Mouse (Mus musculus) MEL (cell line): ENCODE data around the gene Acoxl. TPM values are rescaled to one million over a fixed set of nuclear protein-coding genes. Genes with fewer than 3 reads are reported as not detected.

Source experiments
- DNase-seq: peaks from one replicate; pipeline ENCODE4 v3.0.0; 2011; ENCODE audit warnings: low read depth, low spot score
- H3K27ac ChIP-seq: 2 replicates; pipeline ENCODE4 v1.5.1; 2012; ENCODE audit warnings: low read depth, mild to moderate bottlenecking, control low read depth, low read length, moderate library complexity; ENCODE audit not compliant: control insufficient read depth
- H3K27me3 ChIP-seq, 2 experiments: fragments of 150-350 bp in 1 of 2; sonication (generic) in 1 of 2; 2 replicates each; pipeline ENCODE4 v1.6.1; 2012; ENCODE audit warnings: low read length in 2 of 2, mild to moderate bottlenecking in 2 of 2, improper control_type of control experiment in 1 of 2, moderate library complexity in 1 of 2; ENCODE audit not compliant: insufficient read depth in 2 of 2, control insufficient read depth in 1 of 2
- H3K36me3 ChIP-seq, 2 experiments: 2 replicates each; pipeline ENCODE4 v1.6.1; 2012 to 2014; ENCODE audit warnings: low read length in 2 of 2, improper control_type of control experiment in 1 of 2, inconsistent platforms in 1 of 2, mild to moderate bottlenecking in 1 of 2; ENCODE audit not compliant: insufficient read depth in 2 of 2, control insufficient read depth in 1 of 2
- H3K4me1 ChIP-seq, 2 experiments: fragments of 150-350 bp in 1 of 2; sonication (generic) in 1 of 2; 2 replicates each; pipeline ENCODE4 v1.6.1; 2012; ENCODE audit warnings: low read length in 2 of 2, improper control_type of control experiment in 1 of 2, mild to moderate bottlenecking in 1 of 2; ENCODE audit not compliant: insufficient read depth in 2 of 2, control insufficient read depth in 1 of 2
- H3K4me3 ChIP-seq, 2 experiments: fragments of 150-350 bp in 1 of 2; sonication (generic) in 1 of 2; 2 replicates each; pipeline ENCODE4 v1.5.1; 2012; ENCODE audit warnings: low read depth in 2 of 2, low read length in 2 of 2, mild to moderate bottlenecking in 2 of 2, moderate library complexity in 2 of 2, control low read depth in 1 of 2, improper control_type of control experiment in 1 of 2; ENCODE audit not compliant: control insufficient read depth in 1 of 2, insufficient read depth in 1 of 2
- H3K79me2 ChIP-seq: 2 replicates; pipeline ENCODE4 v1.6.1; 2012; ENCODE audit warnings: mild to moderate bottlenecking, low read length, moderate library complexity; ENCODE audit not compliant: control insufficient read depth, poor library complexity, insufficient read depth
- H3K9ac ChIP-seq: 2 replicates; pipeline ENCODE4 v1.6.1; 2012; ENCODE audit warnings: low read depth, mild to moderate bottlenecking, control low read depth, low read length, moderate library complexity; ENCODE audit not compliant: control insufficient read depth, poor library complexity, severe bottlenecking
- H3K9me3 ChIP-seq: fragments of 150-350 bp; sonication (generic); replicated peaks from 2 replicates; pipeline ENCODE4 v1.6.1; 2012; ENCODE audit warnings: mild to moderate bottlenecking, low read length, improper control_type of control experiment, moderate library complexity; ENCODE audit not compliant: insufficient read depth
- BHLHE40 ChIP-seq: IDR thresholded peaks from 2 replicates; pipeline ENCODE4 v1.6.1; 2012; ENCODE audit warnings: low read depth, mild to moderate bottlenecking, inconsistent platforms, low read length, improper control_type of control experiment, borderline replicate concordance
- CHD2 ChIP-seq: IDR thresholded peaks from 2 replicates; pipeline ENCODE4 v1.6.1; 2011; ENCODE audit warnings: low read length, improper control_type of control experiment
- CTCF ChIP-seq, 3 experiments: IDR thresholded peaks in 2 of 3; conservative IDR thresholded peaks in 1 of 3; 2 replicates each; pipeline ENCODE4 v1.5.1; 2011 to 2012; ENCODE audit warnings: low read length in 3 of 3, low read depth in 2 of 3, mild to moderate bottlenecking in 2 of 3, improper control_type of control experiment in 1 of 3, inconsistent platforms in 1 of 3, mixed read lengths in 1 of 3, moderate library complexity in 1 of 3; ENCODE audit not compliant: control insufficient read depth in 1 of 3, insufficient read depth in 1 of 3, poor library complexity in 1 of 3, severe bottlenecking in 1 of 3
- ETS1 ChIP-seq: IDR thresholded peaks from 2 replicates; pipeline ENCODE4 v1.6.1; 2012; ENCODE audit warnings: low read depth, mild to moderate bottlenecking, inconsistent platforms, low read length, improper control_type of control experiment, moderate library complexity
- GABPA ChIP-seq: IDR thresholded peaks from 2 replicates; pipeline ENCODE4 v1.6.1; 2012; ENCODE audit warnings: low read depth, mild to moderate bottlenecking, inconsistent platforms, low read length, improper control_type of control experiment, moderate library complexity
- GATA1 ChIP-seq: IDR thresholded peaks from 2 replicates; pipeline ENCODE4 v1.6.1; 2011; ENCODE audit warnings: low read depth, low read length, improper control_type of control experiment
- JUND ChIP-seq: IDR thresholded peaks from 2 replicates; pipeline ENCODE4 v1.6.1; 2011; ENCODE audit warnings: low read depth, mild to moderate bottlenecking, improper control_type of control experiment, low read length
- MAZ ChIP-seq: IDR thresholded peaks from 2 replicates; pipeline ENCODE4 v1.6.1; 2012; ENCODE audit warnings: low read depth, mild to moderate bottlenecking, inconsistent platforms, low read length, improper control_type of control experiment
- MEF2A ChIP-seq: IDR thresholded peaks from 2 replicates; pipeline ENCODE4 v1.6.1; 2014; ENCODE audit warnings: low read depth, mild to moderate bottlenecking, inconsistent platforms, low read length, improper control_type of control experiment; ENCODE audit not compliant: poor library complexity, insufficient replicate concordance, severe bottlenecking; ENCODE audit errors: extremely low read depth
- MXI1 ChIP-seq: IDR thresholded peaks from 2 replicates; pipeline ENCODE4 v1.6.1; 2011; ENCODE audit warnings: mild to moderate bottlenecking, low read depth, low read length, improper control_type of control experiment
- MYB ChIP-seq: IDR thresholded peaks from 2 replicates; pipeline ENCODE4 v1.6.1; 2011; ENCODE audit warnings: mild to moderate bottlenecking, low read depth, low read length, improper control_type of control experiment
- MYC ChIP-seq: IDR thresholded peaks from 2 replicates; pipeline ENCODE4 v1.6.1; 2011; ENCODE audit warnings: low read depth, mild to moderate bottlenecking, low read length, improper control_type of control experiment, moderate library complexity
- NRF1 ChIP-seq: IDR thresholded peaks from 2 replicates; pipeline ENCODE4 v1.6.1; 2014; ENCODE audit warnings: low read depth, mild to moderate bottlenecking, inconsistent platforms, low read length, improper control_type of control experiment, moderate library complexity; ENCODE audit not compliant: poor library complexity, insufficient read depth, severe bottlenecking
- POLR2AphosphoS2 ChIP-seq: IDR thresholded peaks from 2 replicates; pipeline ENCODE4 v1.6.1; 2011; ENCODE audit warnings: low read length, improper control_type of control experiment
- RAD21 ChIP-seq: IDR thresholded peaks from 2 replicates; pipeline ENCODE4 v1.6.1; 2011; ENCODE audit warnings: mild to moderate bottlenecking, low read depth, low read length, improper control_type of control experiment
- RCOR1 ChIP-seq: IDR thresholded peaks from 2 replicates; pipeline ENCODE4 v1.6.1; 2012; ENCODE audit warnings: low read depth, mild to moderate bottlenecking, inconsistent platforms, low read length, improper control_type of control experiment
- SIN3A ChIP-seq: IDR thresholded peaks from 2 replicates; pipeline ENCODE4 v1.6.1; 2012; ENCODE audit warnings: low read length, improper control_type of control experiment, inconsistent platforms
- SMC3 ChIP-seq: IDR thresholded peaks from 2 replicates; pipeline ENCODE4 v1.6.1; 2011; ENCODE audit warnings: low read depth, low read length, improper control_type of control experiment
- UBTF ChIP-seq: IDR thresholded peaks from 2 replicates; pipeline ENCODE4 v1.6.1; 2012; ENCODE audit warnings: low read depth, mild to moderate bottlenecking, inconsistent platforms, low read length, improper control_type of control experiment, moderate library complexity, borderline replicate concordance; ENCODE audit not compliant: insufficient read depth
- ZC3H11A ChIP-seq: IDR thresholded peaks from 2 replicates; pipeline ENCODE4 v1.6.1; 2012; ENCODE audit warnings: low read depth, mild to moderate bottlenecking, inconsistent platforms, low read length, improper control_type of control experiment
- ZKSCAN1 ChIP-seq: IDR thresholded peaks from 2 replicates; pipeline ENCODE4 v1.6.1; 2012; ENCODE audit warnings: low read depth, mild to moderate bottlenecking, inconsistent platforms, low read length, improper control_type of control experiment, moderate library complexity
- polyA plus RNA-seq, 2 experiments: library from polyadenylated mRNA; stranded (reverse) in 1 of 2; unstranded in 1 of 2; fragments of >175 nt in 1 of 2; fragments of >200 nt in 1 of 2; gene quantifications; 2 replicates each; pipeline versions ENCODE4 v1.2.1 to v1.2.4; 2012; ENCODE audit warnings: low replicate concordance in 2 of 2, low read depth in 1 of 2; ENCODE audit not compliant: insufficient read length in 2 of 2, insufficient read depth in 1 of 2, missing spikeins in 1 of 2
- total RNA-seq: library from RNA; depleted of rRNA; stranded (reverse); fragments of 300-350 nt; gene quantifications from 2 replicates; pipeline ENCODE4 v1.2.3, GENCODE M21; 2012

The Acoxl gene
- total and polyA plus RNA-seq, 3 experiments = 0.31 to 0.39 TPM; not detected in 1

- TF ChIP-seq GATA1 (no peak), CHD2 (no peak), UBTF (no peak)
- TF ChIP-seq, all 39 proteins: peak for 7
Measured at GRCm38 (mm10) chr2:127832103-127832832, 6.4 kb upstream of the Acoxl start (continued).

- Histone ChIP-seq H3K4me3 (peak overlapping the region in 1 of 2 experiments; percentile 88; a peak in 2 of 4 replicates), H3K36me3 (peaks cover 6 to 14% of the 10 kb centered on the region in 2 experiments), H3K27ac (no peak overlapping the region), H3K27me3 (no peaks in the 10 kb centered on the region; a peak in 1 of 4 replicates), H3K4me1 (no peaks in the 10 kb centered on the region; a peak in 1 of 4 replicates), H3K9me3 (no peaks in the 10 kb centered on the region), H3K79me2 (peaks cover 17% of the 10 kb centered on the region), H3K9ac (peak overlapping the region; percentile 80)
- peak; percentile 55; the same call in 1 of the 2 replicates for TF ChIP-seq MXI1
- peak in 2 of 3 experiments; percentile 70 to 81; a peak in 4 of 6 replicates for TF ChIP-seq CTCF (IDR thresholded peaks at IDR 0.05 in 2 of 3, conservative IDR thresholded peaks at IDR 0.05 in 1 of 3; ENCODE audit: control insufficient read depth in 1 of 3, insufficient read depth in 1 of 3, low read depth in 2 of 3, low read length in 3 of 3, poor library complexity in 1 of 3, severe bottlenecking in 1 of 3)
- TF ChIP-seq MYB = no peak
- TF ChIP-seq SIN3A = peak; percentile 78
- 0 out of 2 replicates have a peak, but pooled peaks have one; percentile 23 for TF ChIP-seq ZC3H11A
- peak; percentile 74 for TF ChIP-seq RAD21
- 0 out of 2 replicates have a peak, but pooled peaks have one; percentile 39 for TF ChIP-seq MYC
- no peak for TF ChIP-seq ZKSCAN1
- TF ChIP-seq SMC3 = peak; percentile 66
- peak; percentile 85 for DNase-seq
Measured at GRCm38 (mm10) chr2:127832833-127833190, 5.9 kb upstream of the Acoxl start.

DNA sequence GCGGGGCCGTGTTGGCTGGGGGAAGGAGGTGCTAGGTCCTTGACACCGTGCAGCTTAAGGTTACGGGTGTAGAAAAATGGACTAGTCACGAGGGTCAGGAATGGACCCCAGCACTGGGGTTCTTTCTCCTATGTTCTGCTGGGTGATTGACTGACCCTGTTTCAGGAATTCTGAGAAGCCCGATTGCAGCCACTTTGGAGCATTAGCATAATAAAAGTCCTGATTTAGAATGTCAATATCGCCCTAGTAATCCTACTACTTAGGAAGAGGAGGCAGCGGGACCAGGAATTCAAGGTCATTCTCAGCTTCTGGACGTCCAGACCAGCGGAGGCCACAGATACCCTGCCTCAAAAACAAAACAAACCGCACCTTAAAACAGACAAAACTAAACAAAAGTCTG, 749 bp downstream of the Acoxl start:
- no peaks in the 10 kb centered on the region for H3K79me2 ChIP-seq
- no peak overlapping the region for H3K27ac ChIP-seq
- no peaks in the 10 kb centered on the region for H3K4me1 ChIP-seq
- no peak overlapping the region for H3K4me3 ChIP-seq
- no peaks in the 10 kb centered on the region for H3K9me3 ChIP-seq
- TF ChIP-seq ETS1 (no peak), NRF1 (no peak), BHLHE40 (no peak), UBTF (no peak), RCOR1 (no peak), MEF2A (no peak), POLR2AphosphoS2 (no peak), MAZ (no peak), GABPA (no peak), GATA1 (no peak), JUND (no peak)
- no peak for DNase-seq
- no peak overlapping the region for H3K9ac ChIP-seq
- peaks cover 0 to 4% of the 10 kb centered on the region in 2 experiments; a peak in 1 of 4 replicates for H3K36me3 ChIP-seq
- H3K27me3 ChIP-seq = peaks cover 9 to 12% of the 10 kb centered on the region in 2 experiments
